Mouse (Mus musculus) liver, embryonic 14.5 days (tissue): ENCODE data around the gene Tex33. TPM values are rescaled to one million over a fixed set of nuclear protein-coding genes. Genes with fewer than 3 reads are reported as not detected.
A peak's percentile ranks its signal among the peaks of the same experiment; 100 is the strongest.

Experiments used
- ATAC-seq: fragments of 200-750 bp; cut with Nextera tagmentation; 2 replicates; pipeline ENCODE4 v1.8.0; 2017; ENCODE audit warnings: moderate number of reproducible peaks, mild to moderate bottlenecking, moderate library complexity; ENCODE audit not compliant: insufficient read depth
- DNase-seq, 3 experiments: peaks; one replicate each; pipeline ENCODE4 v3.0.0-alpha.2; 2012 to 2013; ENCODE audit warnings: low read depth in 3 of 3, low spot score in 3 of 3
- H3K27ac ChIP-seq: fragments of 300-500 bp; sonication (generic); 2 replicates; pipeline ENCODE4 v1.5.1; 2014; ENCODE audit warnings: moderate library complexity, mild to moderate bottlenecking, control low read depth, inconsistent platforms
- H3K27me3 ChIP-seq: fragments of 300-500 bp; sonication (generic); 2 replicates; pipeline ENCODE4 v1.6.1; 2014; ENCODE audit warnings: mild to moderate bottlenecking, low read length, moderate library complexity; ENCODE audit not compliant: control insufficient read depth, insufficient read depth
- H3K36me3 ChIP-seq: fragments of 300-500 bp; sonication (generic); replicated peaks from 2 replicates; pipeline ENCODE4 v1.6.1; 2014; ENCODE audit warnings: low read depth; ENCODE audit not compliant: control insufficient read depth, insufficient read depth
- H3K4me1 ChIP-seq, 2 experiments: fragments of 200-500 bp in 1 of 2; fragments of 300-500 bp in 1 of 2; sonication (generic) in 1 of 2; replicated peaks; 2 replicates each; pipeline ENCODE4 v1.6.1; 2012 to 2014; ENCODE audit warnings: antibody characterized with exemption in 1 of 2, inconsistent platforms in 1 of 2, low read length in 1 of 2; ENCODE audit not compliant: control insufficient read depth in 2 of 2, insufficient read depth in 2 of 2
- H3K4me2 ChIP-seq: fragments of 300-500 bp; sonication (generic); 2 replicates; pipeline ENCODE4 v1.6.1; 2014; ENCODE audit warnings: low read depth, mild to moderate bottlenecking, control low read depth, moderate library complexity
- H3K4me3 ChIP-seq, 2 experiments: fragments of 200-500 bp in 1 of 2; fragments of 300-500 bp in 1 of 2; sonication (generic) in 1 of 2; 2 replicates each; pipeline ENCODE4 v1.5.1; 2012 to 2014; ENCODE audit warnings: low read depth in 2 of 2, low read length in 2 of 2, mild to moderate bottlenecking in 2 of 2, control low read depth in 1 of 2, inconsistent platforms in 1 of 2, moderate library complexity in 1 of 2; ENCODE audit not compliant: insufficient read depth in 1 of 2
- H3K9ac ChIP-seq: fragments of 300-500 bp; sonication (generic); replicated peaks from 2 replicates; pipeline ENCODE4 v1.6.1; 2014; ENCODE audit warnings: mild to moderate bottlenecking, control low read depth, moderate library complexity
- H3K9me3 ChIP-seq: fragments of 300-500 bp; sonication (generic); 2 replicates; pipeline ENCODE4 v1.6.1; 2016; ENCODE audit warnings: low read length, mixed read lengths; ENCODE audit not compliant: control insufficient read depth
- CTCF ChIP-seq: IDR thresholded peaks from 2 replicates; pipeline ENCODE4 v1.5.1; 2016; ENCODE audit warnings: antibody characterized with exemption, low read depth, control low read depth
- EP300 ChIP-seq: IDR thresholded peaks from 2 replicates; pipeline ENCODE4 v1.6.1; 2016; ENCODE audit warnings: antibody characterized with exemption, low read depth
- WGBS: fragments of 180-500 bp; shearing (Covaris S2); extraction: QIAGEN DNeasy Blood & Tissue Kit; methylation state at CpG from one replicate; pipeline ENCODE4 v1.1.7; 2014; ENCODE audit not compliant: insufficient replicate concordance; 5-methylcytosine and 5-hydroxymethylcytosine counted together
- polyA plus RNA-seq, 2 experiments: library from polyadenylated mRNA; depleted of rRNA in 1 of 2; stranded (reverse) in 1 of 2; unstranded in 1 of 2; fragments of >200 nt; fragmentation: Nextera tagmentation in 1 of 2; extraction: Ambion mirVana in 1 of 2; gene quantifications; 2 replicates each; pipeline versions ENCODE4 v1.2.1 to v1.2.3; 2012 to 2014

Gene Tex33
- polyA plus RNA-seq, 2 experiments, result 0.08 TPM; not detected in 1

DNA sequence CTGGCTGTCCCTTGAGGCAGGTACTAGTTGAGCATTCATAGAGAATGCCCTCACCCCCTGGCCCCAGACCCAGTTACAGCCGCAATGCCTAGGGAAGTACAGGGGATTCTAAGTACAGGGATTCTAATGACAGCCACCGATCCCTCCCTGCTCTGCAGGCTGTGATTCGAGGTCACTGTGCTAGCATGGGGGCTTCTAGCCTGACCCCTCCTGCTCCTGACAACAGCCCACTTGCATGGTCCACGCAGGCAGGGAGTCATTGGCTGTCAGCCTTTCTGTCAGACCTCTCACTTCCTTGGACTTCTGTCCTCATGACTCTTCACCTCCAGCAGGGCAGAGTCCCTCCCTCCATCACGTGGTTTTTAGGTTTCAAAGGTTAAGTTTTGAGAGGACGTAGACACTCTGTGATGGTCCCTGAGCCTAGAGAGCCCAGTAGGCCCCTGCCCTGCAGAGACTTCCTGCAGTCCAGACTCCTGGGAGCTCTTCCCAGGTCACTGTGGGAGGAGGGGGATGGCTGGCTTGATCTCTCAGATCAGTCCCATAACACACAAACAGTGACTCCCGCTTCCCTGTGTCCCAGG, 35.9 kb upstream of the Tex33 start:
- ATAC-seq (0 out of 2 replicates have a peak, but pooled peaks have one; percentile 42), DNase-seq (no peak)
- Histone ChIP-seq H3K9ac (no peak overlapping the region), H3K4me2 (no peak overlapping the region), H3K27me3 (peaks cover 21% of the 10 kb centered on the region), H3K27ac (no peak overlapping the region), H3K4me3 (no peak overlapping the region), H3K9me3 (no peaks in the 10 kb centered on the region), H3K4me1 (peaks cover 0 to 2% of the 10 kb centered on the region in 2 experiments; a peak in 1 of 4 replicates), H3K36me3 (no peaks in the 10 kb centered on the region)
- 51% methylated on average over 7 of the region's 7 CpGs for WGBS
- TF ChIP-seq CTCF (no peak), EP300 (no peak)

DNA sequence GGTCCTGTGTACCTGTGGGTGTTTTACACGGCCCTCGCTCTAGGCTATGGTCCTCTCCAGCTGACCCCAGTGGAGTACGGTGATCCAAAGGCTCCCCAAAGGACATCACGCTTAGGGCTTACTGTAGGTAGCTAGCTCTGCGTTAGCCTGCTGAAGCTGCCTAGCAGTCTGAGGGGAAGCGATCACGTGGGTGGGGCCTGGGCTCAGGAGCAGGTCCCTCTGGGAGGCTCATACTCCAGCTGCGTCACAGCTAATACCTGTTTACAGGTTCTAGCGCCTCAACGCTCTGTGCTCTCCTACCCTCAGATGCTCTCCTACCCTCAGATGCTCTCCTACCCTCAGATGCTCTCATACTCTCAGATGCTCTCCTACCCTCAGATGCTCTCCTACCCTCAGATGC, 35.2 kb upstream of the Tex33 start:
- Histone ChIP-seq H3K9me3 (no peaks in the 10 kb centered on the region), H3K4me2 (no peak overlapping the region), H3K4me1 (peaks cover 0 to 2% of the 10 kb centered on the region in 2 experiments; a peak in 1 of 4 replicates), H3K4me3 (no peak overlapping the region), H3K36me3 (no peaks in the 10 kb centered on the region), H3K9ac (no peak overlapping the region), H3K27ac (no peak overlapping the region), H3K27me3 (peaks cover 17% of the 10 kb centered on the region)
- no peak for ATAC-seq
- DNase-seq, result no peak
- no peak for TF ChIP-seq CTCF
- no peak for TF ChIP-seq EP300
- 68% methylated on average over 10 of the region's 10 CpGs for WGBS

DNA sequence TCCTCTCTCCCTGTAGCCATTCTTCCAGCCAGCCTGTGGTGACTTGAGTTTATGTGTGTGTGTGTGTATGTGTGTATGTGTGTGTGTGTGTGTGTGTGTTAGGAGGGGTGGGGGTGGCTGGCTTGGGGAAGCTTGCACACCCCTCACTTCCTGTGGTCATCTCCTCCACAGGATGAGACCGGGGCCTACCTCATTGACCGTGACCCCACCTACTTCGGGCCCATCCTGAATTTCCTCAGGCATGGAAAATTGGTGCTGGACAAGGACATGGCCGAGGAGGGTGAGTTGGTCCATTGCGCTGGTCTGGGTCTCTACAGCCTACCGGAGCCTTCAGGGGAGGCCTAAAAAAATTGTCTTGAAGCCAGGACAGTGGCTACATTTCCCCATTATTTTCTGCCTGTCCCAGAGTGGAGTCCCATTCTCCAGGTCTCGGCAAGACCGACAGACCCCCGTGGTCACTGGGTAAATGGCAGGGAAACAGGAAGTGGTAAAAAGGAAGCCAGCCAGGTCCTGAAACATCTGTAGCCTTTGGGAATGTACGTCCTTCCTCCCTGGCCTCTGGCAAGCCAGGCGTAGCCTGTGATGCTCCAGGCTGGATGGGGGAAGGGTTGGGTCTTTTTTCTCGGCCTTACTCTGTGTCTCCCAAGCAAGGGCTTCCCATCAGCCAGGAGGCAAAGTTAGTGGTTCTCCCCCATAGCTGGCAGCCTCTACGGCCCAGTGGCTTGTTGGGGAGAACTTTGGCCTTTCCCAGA, 34.3 kb upstream of the Tex33 start:
- H3K27me3 ChIP-seq, result peaks cover 17% of the 10 kb centered on the region

DNA sequence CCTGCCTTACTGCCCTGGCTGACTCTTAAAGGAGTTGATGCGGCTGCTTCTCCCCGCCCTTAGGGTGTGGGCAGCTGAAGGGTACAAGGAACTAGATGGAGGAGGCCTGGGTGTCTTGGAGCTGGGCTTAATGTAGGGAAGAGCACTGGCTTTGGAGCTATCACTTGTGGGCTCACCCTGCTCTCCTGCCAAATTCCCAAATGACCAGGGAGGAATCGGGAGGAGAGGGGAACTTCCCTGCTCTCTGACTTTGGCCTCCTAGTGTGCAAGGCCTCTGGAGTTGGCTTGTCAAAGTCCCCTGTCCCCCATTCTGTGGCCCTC, 33.4 kb upstream of the Tex33 start:
- peaks cover 0 to 9% of the 10 kb centered on the region in 2 experiments; a peak in 2 of 4 replicates for H3K4me1 ChIP-seq
- no peak for DNase-seq
- WGBS, result 28% methylated on average over 3 of the region's 3 CpGs
- no peak overlapping the region for H3K27ac ChIP-seq
- peak overlapping the region; percentile 34 to 41 for H3K4me3 ChIP-seq
- no peaks in the 10 kb centered on the region for H3K36me3 ChIP-seq
- peak overlapping the region; percentile 43 for H3K4me2 ChIP-seq
- H3K9me3 ChIP-seq, result no peaks in the 10 kb centered on the region
- H3K27me3 ChIP-seq, result peaks cover 20% of the 10 kb centered on the region
- TF ChIP-seq CTCF (no peak), EP300 (no peak)
- ATAC-seq, result no peak
- H3K9ac ChIP-seq, result no peak overlapping the region

More for the DNA sequence above, 34.3 kb upstream of the Tex33 start:
- Histone ChIP-seq H3K27ac (no peak overlapping the region), H3K4me1 (peaks cover 0 to 2% of the 10 kb centered on the region in 2 experiments; a peak in 1 of 4 replicates), H3K4me3 (no peak overlapping the region), H3K9ac (no peak overlapping the region), H3K9me3 (no peaks in the 10 kb centered on the region), H3K4me2 (no peak overlapping the region), H3K36me3 (no peaks in the 10 kb centered on the region)
- WGBS, result 42% methylated on average over 13 of the region's 13 CpGs
- TF ChIP-seq EP300 (no peak), CTCF (no peak)
- DNase-seq, result no peak
- ATAC-seq, result no peak

DNA sequence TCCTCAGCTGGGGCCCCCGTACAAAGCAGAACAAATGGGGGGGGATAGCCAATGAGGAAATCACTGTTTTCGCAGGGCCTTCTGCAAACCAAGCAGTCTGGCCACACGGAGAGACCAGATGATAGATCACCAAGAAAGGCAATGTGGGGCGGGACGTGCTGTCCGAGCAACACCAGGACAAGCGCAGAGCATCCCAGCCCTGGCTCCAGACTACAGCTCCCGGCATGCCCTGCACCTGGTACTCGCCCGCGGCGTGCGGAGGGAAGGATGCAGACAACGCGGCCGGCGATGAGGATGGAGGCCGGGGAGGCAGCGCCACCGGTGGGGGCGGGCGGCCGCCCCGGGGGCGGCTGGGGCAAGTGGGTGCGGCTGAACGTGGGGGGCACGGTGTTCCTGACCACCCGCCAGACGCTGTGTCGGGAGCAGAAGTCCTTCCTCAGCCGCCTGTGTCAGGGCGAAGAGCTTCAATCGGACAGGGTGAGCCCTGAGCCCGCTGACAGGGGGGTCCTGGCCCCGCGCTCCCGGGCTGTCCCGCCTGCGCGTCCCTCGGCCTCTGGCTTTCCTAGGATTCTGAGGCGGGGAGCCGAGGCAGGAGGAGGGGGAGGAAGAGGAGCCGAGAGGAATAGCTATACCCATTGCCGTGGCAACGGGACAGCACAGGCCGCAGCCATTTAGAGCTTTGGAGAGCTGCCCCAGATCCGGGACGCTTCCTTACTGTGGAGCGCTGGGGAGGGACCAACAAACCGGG, 32.9 kb upstream of the Tex33 start, which contains the start of gene Kctd17:
Gene Kctd17 (plus strand): TSS at position 174 of the 748 bp plus-strand sequence.
- TF ChIP-seq CTCF (no peak), EP300 (no peak)
- Histone ChIP-seq H3K9ac (no peak within 1 kb of the TSS), H3K27me3 (peaks cover 24% of the 10 kb centered on the region), H3K4me1 (peaks cover 0 to 9% of the 10 kb centered on the region in 2 experiments; a peak in 2 of 4 replicates), H3K9me3 (no peaks in the 10 kb centered on the region), H3K27ac (no peak within 1 kb of the TSS), H3K36me3 (no peaks in the 10 kb centered on the region), H3K4me3 (peak within 1 kb of the TSS; percentile 34 to 41), H3K4me2 (peak within 1 kb of the TSS; percentile 43)
- WGBS, result 3% methylated on average over 52 of the region's 52 CpGs
- DNase-seq (no peak), ATAC-seq (peak; percentile 14; the same call in 1 of the 2 replicates)
